Mouse (Mus musculus): ENCODE results near the gene Cyp27a1. TPM values are rescaled to one million over a fixed set of nuclear protein-coding genes. Genes with fewer than 3 reads are reported as not detected.

The Cyp27a1 gene
- polyA plus RNA-seq, 1 experiment from 2014 or later = 1.6 TPM

- Histone ChIP-seq H3K9me3 (no peaks in the 10 kb centered on the region), H3K9ac (replicated peaks) (no peak overlapping the region), H3K27ac (replicated peaks) (no peak overlapping the region), H3K4me3 (no peak overlapping the region), H3K4me1 (peaks cover 7% of the 10 kb centered on the region), H3K36me3 (no peaks in the 10 kb centered on the region), H3K4me2 (replicated peaks) (no peak overlapping the region), H3K27me3 (peaks cover 84% of the 10 kb centered on the region)
- ATAC-seq (replicated peaks) = no peak
- WGBS = 28% methylated on average over 3 of the region's 3 CpGs
Measured at GRCm38 (mm10) chr1:74778934-74779486, 65.6 kb downstream of the Cyp27a1 start.

DNA sequence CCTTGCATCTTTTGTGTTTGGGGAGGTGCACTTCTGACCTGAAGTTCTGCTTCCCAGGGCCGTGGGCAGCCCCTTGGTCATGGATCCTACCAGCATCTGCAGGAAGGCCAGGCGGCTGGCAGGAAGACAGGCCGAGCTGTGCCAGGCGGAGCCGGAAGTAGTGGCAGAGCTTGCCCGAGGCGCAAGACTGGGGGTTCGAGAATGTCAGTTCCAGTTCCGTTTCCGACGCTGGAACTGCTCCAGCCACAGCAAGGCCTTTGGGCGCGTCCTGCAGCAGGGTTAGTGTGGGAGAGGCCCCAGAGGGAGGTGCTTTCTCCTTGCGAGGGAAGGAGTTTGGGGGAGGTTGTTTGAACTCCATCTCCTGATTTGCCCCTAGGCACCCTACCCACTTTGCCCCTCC is 68.7 kb downstream of the Cyp27a1 start:
- no peak overlapping the region for H3K4me3 ChIP-seq
- H3K4me1 ChIP-seq = peaks cover 13% of the 10 kb centered on the region
- no peak for ATAC-seq (replicated peaks)
- H3K27me3 ChIP-seq = peaks cover 83% of the 10 kb centered on the region
- H3K9ac ChIP-seq (replicated peaks) = no peak overlapping the region
- H3K27ac ChIP-seq (replicated peaks) = no peak overlapping the region
- 10% methylated on average over 14 of the region's 14 CpGs for WGBS
- no peaks in the 10 kb centered on the region for H3K9me3 ChIP-seq
- no peaks in the 10 kb centered on the region for H3K36me3 ChIP-seq
- no peak overlapping the region for H3K4me2 ChIP-seq (replicated peaks)

DNA sequence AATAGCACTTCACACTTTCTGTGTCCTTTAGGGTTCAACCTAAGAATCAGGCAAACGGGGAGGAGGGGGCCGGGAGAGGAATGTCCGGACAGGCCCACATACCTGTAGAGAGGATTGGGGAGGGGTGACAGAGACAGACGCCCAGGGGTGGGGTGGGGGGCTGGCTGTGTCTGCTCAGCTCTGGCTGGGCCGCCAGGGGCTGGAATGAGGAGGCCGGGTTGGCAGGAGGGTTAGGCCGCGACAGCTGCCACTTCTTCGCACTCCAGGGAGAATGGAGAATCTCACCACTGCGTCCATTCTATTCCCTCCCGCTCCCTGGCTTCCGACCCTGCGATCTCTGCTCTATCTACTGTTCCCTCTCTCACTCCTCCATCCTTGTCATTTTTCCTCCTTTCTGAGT is 70.2 kb downstream of the Cyp27a1 start:
- H3K36me3 ChIP-seq = no peaks in the 10 kb centered on the region
- peak overlapping the region; percentile 87 for H3K4me2 ChIP-seq (replicated peaks)
- 1% methylated on average over 13 of the region's 13 CpGs for WGBS
- peaks cover 90% of the 10 kb centered on the region for H3K27me3 ChIP-seq
- no peak overlapping the region for H3K27ac ChIP-seq (replicated peaks)
- no peak; the same call in 1 of the 2 replicates for ATAC-seq (replicated peaks)
- peaks cover 13% of the 10 kb centered on the region for H3K4me1 ChIP-seq
- peak overlapping the region; percentile 46 for H3K4me3 ChIP-seq
- no peaks in the 10 kb centered on the region for H3K9me3 ChIP-seq
- H3K9ac ChIP-seq (replicated peaks) = no peak overlapping the region

DNA sequence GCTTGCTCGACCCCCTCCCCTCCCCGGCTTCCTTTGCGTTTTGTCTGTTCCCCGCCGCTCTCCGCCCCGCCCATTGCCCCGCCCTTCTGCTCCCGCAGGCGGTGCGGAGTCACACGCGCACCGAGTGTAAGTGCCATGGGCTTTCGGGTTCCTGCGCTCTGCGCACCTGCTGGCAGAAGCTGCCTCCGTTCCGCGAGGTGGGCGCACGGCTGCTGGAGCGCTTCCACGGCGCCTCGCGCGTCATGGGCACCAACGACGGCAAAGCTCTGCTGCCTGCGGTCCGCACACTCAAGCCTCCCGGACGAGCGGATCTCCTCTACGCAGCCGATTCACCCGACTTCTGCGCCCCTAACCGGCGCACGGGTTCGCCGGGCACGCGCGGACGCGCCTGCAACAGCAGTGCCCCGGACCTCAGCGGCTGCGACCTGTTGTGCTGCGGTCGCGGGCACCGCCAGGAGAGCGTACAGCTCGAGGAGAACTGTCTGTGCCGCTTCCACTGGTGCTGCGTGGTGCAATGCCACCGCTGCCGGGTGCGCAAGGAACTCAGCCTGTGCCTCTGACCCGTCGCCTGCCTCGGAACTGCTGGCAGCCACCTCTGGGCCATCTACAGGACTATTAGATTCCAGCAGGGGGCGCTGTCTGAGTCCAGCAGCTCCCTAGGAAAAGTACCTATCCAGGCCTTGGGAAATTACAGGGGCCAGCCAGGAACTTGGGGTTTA is 70.8 kb downstream of the Cyp27a1 start:
- ATAC-seq (replicated peaks) = peak; percentile 44; the same call in 1 of the 2 replicates
- Histone ChIP-seq H3K4me1 (peaks cover 13% of the 10 kb centered on the region), H3K27me3 (peaks cover 90% of the 10 kb centered on the region), H3K4me3 (peak overlapping the region; percentile 46), H3K9me3 (no peaks in the 10 kb centered on the region), H3K27ac (replicated peaks) (no peak overlapping the region), H3K4me2 (replicated peaks) (peak overlapping the region; percentile 87), H3K9ac (replicated peaks) (peak overlapping the region; percentile 35), H3K36me3 (no peaks in the 10 kb centered on the region)
- WGBS = under 1% methylated on average over 67 of the region's 67 CpGs

Other genes starting within 250 kb of the Cyp27a1 start
- 53.8 and 56.2 TPM in 2 replicates for gene Cnot9, start 207.5 kb upstream of the Cyp27a1 start, polyA plus RNA-seq (2015; fragmentation: Nextera tagmentation; extraction: Ambion mirVana)
- 3.4 and 5.3 TPM in 2 replicates for gene Plcd4, start 170.7 kb upstream of the Cyp27a1 start, polyA plus RNA-seq (2015; fragmentation: Nextera tagmentation; extraction: Ambion mirVana)
- 32.2 and 33.0 TPM in 2 replicates for gene Usp37, start 169.3 kb upstream of the Cyp27a1 start, polyA plus RNA-seq (2015; fragmentation: Nextera tagmentation; extraction: Ambion mirVana)
- gene Zfp142, start 125.3 kb upstream of the Cyp27a1 start, polyA plus RNA-seq (2015; fragmentation: Nextera tagmentation; extraction: Ambion mirVana) = 8.9 and 9.6 TPM in 2 replicates
- gene Bcs1l, start 125.3 kb upstream of the Cyp27a1 start, polyA plus RNA-seq (2015; fragmentation: Nextera tagmentation; extraction: Ambion mirVana) = 27.6 and 27.9 TPM in 2 replicates
- gene Rnf25, start 112.2 kb upstream of the Cyp27a1 start, polyA plus RNA-seq (2015; fragmentation: Nextera tagmentation; extraction: Ambion mirVana) = 41.8 and 46.0 TPM in 2 replicates
- gene Stk36, start 112.1 kb upstream of the Cyp27a1 start, polyA plus RNA-seq (2015; fragmentation: Nextera tagmentation; extraction: Ambion mirVana) = 25.7 and 27.9 TPM in 2 replicates
- 15.3 and 16.1 TPM in 2 replicates for gene Ttll4, start 51.8 kb upstream of the Cyp27a1 start, polyA plus RNA-seq (2015; fragmentation: Nextera tagmentation; extraction: Ambion mirVana)
- not detected in 2 replicates for gene Prkag3, start 35.6 kb downstream of the Cyp27a1 start, polyA plus RNA-seq (2015; fragmentation: Nextera tagmentation; extraction: Ambion mirVana)
- gene Wnt6, start 58.3 kb downstream of the Cyp27a1 start, polyA plus RNA-seq (2015; fragmentation: Nextera tagmentation; extraction: Ambion mirVana) = 2.2 and 2.3 TPM in 2 replicates
- 0.50 and 0.80 TPM in 2 replicates for gene Wnt10a, start 77.9 kb downstream of the Cyp27a1 start, polyA plus RNA-seq (2015; fragmentation: Nextera tagmentation; extraction: Ambion mirVana)
- 2.1 and 2.4 TPM in 2 replicates for gene Cdk5r2, start 141.4 kb downstream of the Cyp27a1 start, polyA plus RNA-seq (2015; fragmentation: Nextera tagmentation; extraction: Ambion mirVana)
- gene Fev, start 171.8 kb downstream of the Cyp27a1 start, polyA plus RNA-seq (2015; fragmentation: Nextera tagmentation; extraction: Ambion mirVana) = 0.46 TPM in 1 of 2 replicates, not detected in the other
- gene Cryba2, start 179.6 kb downstream of the Cyp27a1 start, polyA plus RNA-seq (2015; fragmentation: Nextera tagmentation; extraction: Ambion mirVana) = not detected in 2 replicates
- gene Cfap65, start 222.0 kb downstream of the Cyp27a1 start, polyA plus RNA-seq (2015; fragmentation: Nextera tagmentation; extraction: Ambion mirVana) = 0.59 and 0.67 TPM in 2 replicates
- 0.09 and 0.22 TPM in 2 replicates for gene Ihh, start 238.1 kb downstream of the Cyp27a1 start, polyA plus RNA-seq (2015; fragmentation: Nextera tagmentation; extraction: Ambion mirVana)